Mouse (Mus musculus) forebrain, embryonic 16.5 days (tissue): Measurements from ENCODE around the gene Tbl2. TPM values are rescaled to one million over a fixed set of nuclear protein-coding genes. Genes with fewer than 3 reads are reported as not detected.

Source experiments
- ATAC-seq: fragments of 200-750 bp; cut with Nextera tagmentation; 2 replicates; pipeline ENCODE4 v1.8.0; 2017; ENCODE audit warnings: mild to moderate bottlenecking, moderate library complexity
- H3K27ac ChIP-seq: fragments of 300-500 bp; sonication (generic); 2 replicates; pipeline ENCODE4 v1.5.1; 2014; ENCODE audit warnings: low read length, control low read depth
- H3K27me3 ChIP-seq: fragments of 300-500 bp; sonication (generic); replicated peaks from 2 replicates; pipeline ENCODE4 v1.6.1; 2014; ENCODE audit warnings: low read length; ENCODE audit not compliant: control insufficient read depth, insufficient read depth
- H3K36me3 ChIP-seq: fragments of 300-500 bp; sonication (generic); 2 replicates; pipeline ENCODE4 v1.6.1; 2014; ENCODE audit not compliant: control insufficient read depth, insufficient read depth
- H3K4me1 ChIP-seq: fragments of 300-500 bp; sonication (generic); replicated peaks from 2 replicates; pipeline ENCODE4 v1.6.1; 2014; ENCODE audit warnings: low read length; ENCODE audit not compliant: control insufficient read depth, insufficient read depth
- H3K4me2 ChIP-seq: fragments of 300-500 bp; sonication (generic); 2 replicates; pipeline ENCODE4 v1.6.1; 2014; ENCODE audit warnings: mild to moderate bottlenecking, low read length, control low read depth
- H3K4me3 ChIP-seq: fragments of 300-500 bp; sonication (generic); replicated peaks from 2 replicates; pipeline ENCODE4 v1.5.1; 2014; ENCODE audit warnings: mild to moderate bottlenecking, low read length, control low read depth
- H3K9ac ChIP-seq: fragments of 300-500 bp; sonication (generic); replicated peaks from 2 replicates; pipeline ENCODE4 v1.6.1; 2014; ENCODE audit warnings: low read depth, low read length, control low read depth
- H3K9me3 ChIP-seq: fragments of 300-500 bp; sonication (generic); 2 replicates; pipeline ENCODE4 v1.6.1; 2016; ENCODE audit warnings: low read length; ENCODE audit not compliant: control insufficient read depth
- WGBS: fragments of 180-500 bp; shearing (Covaris S2); extraction: QIAGEN DNeasy Blood & Tissue Kit; methylation state at CpG from one replicate; pipeline ENCODE4 v1.1.7; 2014; 5-methylcytosine and 5-hydroxymethylcytosine counted together
- polyA plus RNA-seq: library from polyadenylated mRNA; unstranded; fragments of >200 nt; fragmentation: Nextera tagmentation; extraction: Ambion mirVana; gene quantifications from 2 replicates; pipeline ENCODE4 v1.2.1, GENCODE M21; 2015

Tbl2 gene
- 19.2 and 22.0 TPM in 2 replicates for polyA plus RNA-seq

GRCm38 (mm10) chr5:135149053-135149819 is at the start of gene Tbl2:
Tbl2 (plus strand) TSS chr5:135149657.
- Histone ChIP-seq H3K27ac (peak within 1 kb of the TSS; percentile 69), H3K9ac (peak within 1 kb of the TSS; percentile 82), H3K4me1 (peaks cover 10% of the 10 kb centered on the region; the same call in 1 of the 2 replicates), H3K36me3 (peaks cover 4% of the 10 kb centered on the region), H3K4me3 (peak within 1 kb of the TSS; percentile 88), H3K27me3 (no peaks in the 10 kb centered on the region), H3K9me3 (no peaks in the 10 kb centered on the region), H3K4me2 (peak within 1 kb of the TSS; percentile 77)
- WGBS = 0% methylated on average over 61 of the region's 63 CpGs
- peak; percentile 97 for ATAC-seq

GRCm38 (mm10) chr5:135100981-135101380 is 48.5 kb upstream of the Tbl2 start:
- peaks cover 12% of the 10 kb centered on the region for H3K27me3 ChIP-seq
- H3K4me1 ChIP-seq = no peaks in the 10 kb centered on the region
- no peak for ATAC-seq
- no peak overlapping the region for H3K4me2 ChIP-seq
- no peak overlapping the region for H3K9ac ChIP-seq
- H3K27ac ChIP-seq = no peak overlapping the region
- 81% methylated on average over 1 of the region's 1 CpGs for WGBS
- H3K4me3 ChIP-seq = no peak overlapping the region
- H3K9me3 ChIP-seq = 0 out of 2 replicates have a peak, but pooled peaks cover 2% of the 10 kb centered on the region
- H3K36me3 ChIP-seq = no peaks in the 10 kb centered on the region

- no peak overlapping the region for H3K27ac ChIP-seq
- WGBS = 63% methylated on average over 11 of the region's 11 CpGs
- ATAC-seq = no peak
- no peaks in the 10 kb centered on the region for H3K36me3 ChIP-seq
- H3K4me1 ChIP-seq = peaks cover 8% of the 10 kb centered on the region
- H3K9ac ChIP-seq = no peak overlapping the region
- peaks cover 38% of the 10 kb centered on the region for H3K27me3 ChIP-seq
- H3K9me3 ChIP-seq = 0 out of 2 replicates have a peak, but pooled peaks cover 2% of the 10 kb centered on the region
- H3K4me2 ChIP-seq = no peak overlapping the region
- no peak overlapping the region for H3K4me3 ChIP-seq
These were observed 45.3 kb upstream of the Tbl2 start for GRCm38 (mm10) chr5:135103999-135104660.

GRCm38 (mm10) chr5:135106758-135107256 is 42.6 kb upstream of the Tbl2 start:
- peak overlapping the region; percentile 54 for H3K9ac ChIP-seq
- H3K27ac ChIP-seq = no peak overlapping the region
- 0 out of 2 replicates have a peak, but pooled peaks cover 2% of the 10 kb centered on the region for H3K9me3 ChIP-seq
- peak overlapping the region; percentile 83 for H3K4me2 ChIP-seq
- ATAC-seq = peak; percentile 90
- H3K4me3 ChIP-seq = peak overlapping the region; percentile 46
- under 1% methylated on average over 47 of the region's 48 CpGs for WGBS
- H3K27me3 ChIP-seq = peaks cover 47% of the 10 kb centered on the region
- H3K4me1 ChIP-seq = peaks cover 8% of the 10 kb centered on the region
- no peaks in the 10 kb centered on the region for H3K36me3 ChIP-seq

GRCm38 (mm10) chr5:135107521-135108501 is 41.6 kb upstream of the Tbl2 start:
- peak overlapping the region; percentile 83; the same call in 1 of the 2 replicates for H3K4me2 ChIP-seq
- H3K9me3 ChIP-seq = 0 out of 2 replicates have a peak, but pooled peaks cover 2% of the 10 kb centered on the region
- 12% methylated on average over 40 of the region's 40 CpGs for WGBS
- H3K4me3 ChIP-seq = no peak overlapping the region
- no peak for ATAC-seq
- peaks cover 47% of the 10 kb centered on the region for H3K27me3 ChIP-seq
- H3K36me3 ChIP-seq = no peaks in the 10 kb centered on the region
- H3K9ac ChIP-seq = no peak overlapping the region
- peaks cover 8% of the 10 kb centered on the region for H3K4me1 ChIP-seq
- no peak overlapping the region for H3K27ac ChIP-seq

GRCm38 (mm10) chr5:135109017-135109416 is 40.4 kb upstream of the Tbl2 start:
- no peak overlapping the region for H3K4me2 ChIP-seq
- 63% methylated on average over 6 of the region's 6 CpGs for WGBS
- H3K36me3 ChIP-seq = no peaks in the 10 kb centered on the region
- no peaks in the 10 kb centered on the region for H3K9me3 ChIP-seq
- no peak overlapping the region for H3K27ac ChIP-seq
- H3K27me3 ChIP-seq = peaks cover 47% of the 10 kb centered on the region
- H3K4me3 ChIP-seq = no peak overlapping the region
- ATAC-seq = no peak
- no peak overlapping the region for H3K9ac ChIP-seq
- peaks cover 8% of the 10 kb centered on the region for H3K4me1 ChIP-seq

- peaks cover 47% of the 10 kb centered on the region for H3K27me3 ChIP-seq
- H3K9me3 ChIP-seq = no peaks in the 10 kb centered on the region
- WGBS = 83% methylated on average over 3 of the region's 3 CpGs
- H3K9ac ChIP-seq = no peak overlapping the region
- no peak overlapping the region for H3K4me3 ChIP-seq
- peaks cover 8% of the 10 kb centered on the region for H3K4me1 ChIP-seq
- H3K4me2 ChIP-seq = no peak overlapping the region
- ATAC-seq = no peak
- no peak overlapping the region for H3K27ac ChIP-seq
- no peaks in the 10 kb centered on the region for H3K36me3 ChIP-seq
These were observed 40.0 kb upstream of the Tbl2 start for GRCm38 (mm10) chr5:135109426-135109825.

- no peak overlapping the region for H3K27ac ChIP-seq
- no peaks in the 10 kb centered on the region for H3K36me3 ChIP-seq
- no peak overlapping the region for H3K9ac ChIP-seq
- H3K27me3 ChIP-seq = peaks cover 44% of the 10 kb centered on the region
- H3K4me3 ChIP-seq = no peak overlapping the region
- no peak for ATAC-seq
- no peak overlapping the region for H3K4me2 ChIP-seq
- H3K9me3 ChIP-seq = no peaks in the 10 kb centered on the region
- WGBS = 71% methylated on average over 6 of the region's 6 CpGs
- peaks cover 8% of the 10 kb centered on the region for H3K4me1 ChIP-seq
These were observed 39.5 kb upstream of the Tbl2 start for GRCm38 (mm10) chr5:135109976-135110375.
